In genomic region chr16:4652707-4653416, GRCm38 (mm10) we compare ENCODE assay signal across 9 mouse cellular contexts. TPM values are rescaled to one million over a fixed set of nuclear protein-coding genes. Genes with fewer than 3 reads are reported as not detected.
DNase-seq lines count a peak whose midpoint lies in the region; ATAC-seq and TF ChIP-seq lines count a peak whose summit lies in the region.
"Had no signal": no experiment of that assay in that cellular context is flagged by ENCODE, and none has a peak within 500 bp of the region (broad histone marks: within the 10 kb centered on the region; RNA-seq: fewer than 3 reads in every experiment).

No protein-coding gene starts in this region.

- no peak overlapping the region for H3K4me3 ChIP-seq in hindbrain, embryonic 12.5 days
- no peak overlapping the region for H3K4me3 ChIP-seq in hindbrain, embryonic 14.5 days (replicated peaks; ENCODE audit: low read length)
- no peak overlapping the region for H3K4me3 ChIP-seq in heart, postnatal 0 days (ENCODE audit: low read depth, low read length)

- H3K4me2 ChIP-seq in hindbrain, embryonic 12.5 days (replicated peaks), result no peak overlapping the region
- H3K4me2 ChIP-seq in hindbrain, embryonic 14.5 days (replicated peaks), result no peak overlapping the region
- no peak overlapping the region for H3K4me2 ChIP-seq in heart, postnatal 0 days (ENCODE audit: low read depth, low read length)

- no peaks in the 10 kb centered on the region for H3K9me3 ChIP-seq in hindbrain, embryonic 12.5 days (replicated peaks)
- H3K9me3 ChIP-seq in hindbrain, embryonic 14.5 days (ENCODE audit: control insufficient read depth, low read length), result no peaks in the 10 kb centered on the region
- no peaks in the 10 kb centered on the region for H3K9me3 ChIP-seq in heart, postnatal 0 days (replicated peaks; ENCODE audit: control insufficient read depth, low read length)
- H3K9me3 ChIP-seq: G1E had no signal

- no peaks in the 10 kb centered on the region for H3K27me3 ChIP-seq in hindbrain, embryonic 12.5 days
- no peaks in the 10 kb centered on the region for H3K27me3 ChIP-seq in hindbrain, embryonic 14.5 days (ENCODE audit: control insufficient read depth, insufficient read depth, low read length)
- no peaks in the 10 kb centered on the region for H3K27me3 ChIP-seq in heart, postnatal 0 days (ENCODE audit: control insufficient read depth, insufficient read depth, low read length)

- no peak overlapping the region for H3K9ac ChIP-seq in hindbrain, embryonic 12.5 days
- H3K9ac ChIP-seq in hindbrain, embryonic 14.5 days, result no peak overlapping the region
- H3K9ac ChIP-seq in heart, postnatal 0 days (replicated peaks; ENCODE audit: low read depth, low read length), result no peak overlapping the region

- H3K4me1 ChIP-seq in hindbrain, embryonic 12.5 days, result peaks cover 25% of the 10 kb centered on the region
- H3K4me1 ChIP-seq in hindbrain, embryonic 14.5 days (replicated peaks; ENCODE audit: control insufficient read depth, insufficient read depth, low read length), result no peaks in the 10 kb centered on the region
- H3K4me1 ChIP-seq in heart, postnatal 0 days (ENCODE audit: control insufficient read depth, insufficient read depth), result peaks cover 46% of the 10 kb centered on the region

- no peak for TF ChIP-seq CTCF in heart, postnatal 0 days (IDR thresholded peaks at IDR 0.05; ENCODE audit: low read depth)

- H3K27ac ChIP-seq in hindbrain, embryonic 12.5 days, result peak overlapping the region; percentile 73; the same call in 1 of the 2 replicates
- H3K27ac ChIP-seq in hindbrain, embryonic 14.5 days, result no peak overlapping the region
- H3K27ac ChIP-seq in heart, postnatal 0 days (ENCODE audit: low read depth), result peak overlapping the region; percentile 69

- DNase-seq in hindbrain, embryonic 14.5 days (ENCODE audit: low spot score), result no peak
- DNase-seq in Muller cell, postnatal 12 days (ENCODE audit: inconsistent ontology term), result peak; percentile 85
- peak; percentile 67 for DNase-seq in cerebellum, adult 8-10 months
- peak; percentile 61 for DNase-seq in heart, postnatal 0 days (ENCODE audit: low spot score)
- DNase-seq in layer of hippocampus, adult 8-10 months (ENCODE audit: low spot score in 2 of 2), result no peak
- no peak for DNase-seq in layer of hippocampus, postnatal 10 days (ENCODE audit: low spot score in 2 of 2)
- DNase-seq in embryo, embryonic 10.5 days (ENCODE audit: low spot score), result no peak

- peak; percentile 82; the same call in 1 of the 2 replicates for TF ChIP-seq EP300 in heart, postnatal 0 days (IDR thresholded peaks at IDR 0.05; ENCODE audit: low read depth)

- ATAC-seq in hindbrain, embryonic 12.5 days (ENCODE audit: low FRiP score), result no peak
- ATAC-seq in hindbrain, embryonic 14.5 days (ENCODE audit: low FRiP score), result no peak
- ATAC-seq in heart, postnatal 0 days (ENCODE audit: insufficient read depth, low read depth), result peak; percentile 40

- peaks cover 65% of the 10 kb centered on the region for H3K36me3 ChIP-seq in hindbrain, embryonic 12.5 days
- peaks cover 60% of the 10 kb centered on the region for H3K36me3 ChIP-seq in hindbrain, embryonic 14.5 days (replicated peaks; ENCODE audit: control insufficient read depth, insufficient read depth)
- peaks cover 50% of the 10 kb centered on the region for H3K36me3 ChIP-seq in heart, postnatal 0 days (replicated peaks; ENCODE audit: control insufficient read depth, insufficient read depth, low read length)

- WGBS in hindbrain, embryonic 12.5 days, result 77% methylated on average over 4 of the region's 4 CpGs
- 86% methylated on average over 4 of the region's 4 CpGs for WGBS in hindbrain, embryonic 14.5 days
- WGBS in heart, postnatal 0 days, result 38% methylated on average over 4 of the region's 4 CpGs

RNA-seq across cellular contexts. Expression of gene Dnaja3, which starts 13.1 kb away (rescaled TPM):
- 56.2 and 56.9 TPM in 2 replicates for polyA plus RNA-seq in hindbrain, embryonic 12.5 days (2016; fragmentation: Nextera tagmentation; extraction: Ambion mirVana)
- 54.6 and 64.8 TPM in 2 replicates for polyA plus RNA-seq in hindbrain, embryonic 14.5 days (2014; fragmentation: Nextera tagmentation; extraction: Ambion mirVana)
- total RNA-seq in heart, postnatal 0 days (2014; rRNA removed; ENCODE audit: low replicate concordance), result 99.6 and 102 TPM in 2 replicates
- polyA plus RNA-seq in heart, postnatal 0 days (2015; fragmentation: Nextera tagmentation; extraction: Ambion mirVana), result 99.5 and 103 TPM in 2 replicates
- 10 to 100 TPM; 59.6 to 68.7 (median 64.4) TPM for total RNA-seq in layer of hippocampus, adult 8-10 months (2022)
- 10 to 100 TPM; 52.7 to 55.1 TPM for total RNA-seq in layer of hippocampus, postnatal 10 days (2021)

RNA-seq across cellular contexts. Expression of gene Vasn, which starts 13.1 kb away (rescaled TPM):
- 16.3 and 18.0 TPM in 2 replicates for polyA plus RNA-seq in hindbrain, embryonic 12.5 days (2016; fragmentation: Nextera tagmentation; extraction: Ambion mirVana)
- polyA plus RNA-seq in hindbrain, embryonic 14.5 days (2014; fragmentation: Nextera tagmentation; extraction: Ambion mirVana), result 6.4 and 6.6 TPM in 2 replicates
- total RNA-seq in heart, postnatal 0 days (2014; rRNA removed; ENCODE audit: low replicate concordance), result 38.7 and 64.8 TPM in 2 replicates
- 8.1 and 9.3 TPM in 2 replicates for polyA plus RNA-seq in heart, postnatal 0 days (2015; fragmentation: Nextera tagmentation; extraction: Ambion mirVana)
- total RNA-seq in layer of hippocampus, adult 8-10 months (2022), result 10 to 100 TPM in 1 of 4 experiments, 1 to 10 TPM in 3; 4.8 to 10.2 (median 6.7) TPM
- total RNA-seq in layer of hippocampus, postnatal 10 days (2021), result 1 to 10 TPM; 5.1 to 5.7 TPM

RNA-seq across cellular contexts. Expression of gene Coro7, which starts 26.7 kb away (rescaled TPM):
- 22.8 and 24.3 TPM in 2 replicates for polyA plus RNA-seq in hindbrain, embryonic 12.5 days (2016; fragmentation: Nextera tagmentation; extraction: Ambion mirVana)
- 24.1 and 27.2 TPM in 2 replicates for polyA plus RNA-seq in hindbrain, embryonic 14.5 days (2014; fragmentation: Nextera tagmentation; extraction: Ambion mirVana)
- 17.2 and 17.8 TPM in 2 replicates for total RNA-seq in heart, postnatal 0 days (2014; rRNA removed; ENCODE audit: low replicate concordance)
- polyA plus RNA-seq in heart, postnatal 0 days (2015; fragmentation: Nextera tagmentation; extraction: Ambion mirVana), result 8.0 and 9.9 TPM in 2 replicates
- total RNA-seq in layer of hippocampus, adult 8-10 months (2022), result 100 to 1,000 TPM in 1 of 4 experiments, 10 to 100 TPM in 3; 81.9 to 101 (median 90.3) TPM
- total RNA-seq in layer of hippocampus, postnatal 10 days (2021), result 100 to 1,000 TPM in 1 of 2 experiments, 10 to 100 TPM in 1; 93.5 to 116 TPM

RNA-seq across cellular contexts. Expression of gene Pam16, which starts 28.1 kb away (rescaled TPM):
- polyA plus RNA-seq in hindbrain, embryonic 12.5 days (2016; fragmentation: Nextera tagmentation; extraction: Ambion mirVana), result 112 and 119 TPM in 2 replicates
- polyA plus RNA-seq in hindbrain, embryonic 14.5 days (2014; fragmentation: Nextera tagmentation; extraction: Ambion mirVana), result 174 and 193 TPM in 2 replicates
- 23.9 and 74.9 TPM in 2 replicates for total RNA-seq in heart, postnatal 0 days (2014; rRNA removed; ENCODE audit: low replicate concordance)
- polyA plus RNA-seq in heart, postnatal 0 days (2015; fragmentation: Nextera tagmentation; extraction: Ambion mirVana), result 172 and 184 TPM in 2 replicates
- total RNA-seq in layer of hippocampus, adult 8-10 months (2022), result 100 to 1,000 TPM in 1 of 4 experiments, 10 to 100 TPM in 3; 81.5 to 100 (median 89.5) TPM
- total RNA-seq in layer of hippocampus, postnatal 10 days (2021), result 10 to 100 TPM; 71.0 to 77.1 TPM

RNA-seq across cellular contexts. Expression of gene Glis2, which starts 58.3 kb away (rescaled TPM):
- 34.0 and 34.3 TPM in 2 replicates for polyA plus RNA-seq in hindbrain, embryonic 12.5 days (2016; fragmentation: Nextera tagmentation; extraction: Ambion mirVana)
- polyA plus RNA-seq in hindbrain, embryonic 14.5 days (2014; fragmentation: Nextera tagmentation; extraction: Ambion mirVana), result 18.1 and 19.0 TPM in 2 replicates
- total RNA-seq in heart, postnatal 0 days (2014; rRNA removed; ENCODE audit: low replicate concordance), result 25.3 and 25.4 TPM in 2 replicates
- 11.2 and 11.8 TPM in 2 replicates for polyA plus RNA-seq in heart, postnatal 0 days (2015; fragmentation: Nextera tagmentation; extraction: Ambion mirVana)
- 10 to 100 TPM; 10.9 to 18.4 (median 11.9) TPM for total RNA-seq in layer of hippocampus, adult 8-10 months (2022)
- 10 to 100 TPM; 23.8 to 26.5 TPM for total RNA-seq in layer of hippocampus, postnatal 10 days (2021)

Comparison
In these comparisons a context has a peak if more than half of its experiments do, and no peak if none do; other contexts are left out.
1. DNase-seq: peak in Muller cell, postnatal 12 days (single experiment), cerebellum, adult 8-10 months (single experiment) and heart, postnatal 0 days (single experiment); none in hindbrain, embryonic 14.5 days (single experiment), layer of hippocampus, adult 8-10 months (0 of 2), layer of hippocampus, postnatal 10 days (0 of 2) and embryo, embryonic 10.5 days (single experiment).